Mouse (Mus musculus): ENCODE data around the gene Npas3.

Gene Npas3

GRCm38 (mm10) chr12:53969378-53970174 lies 721.1 kb downstream of the Npas3 start:
- in situ Hi-C loops (cut with MboI; ENCODE audit: low sequenced_read_pairs): no loop called here

GRCm38 (mm10) chr12:53970721-53971120 lies 722.2 kb downstream of the Npas3 start:
- in situ Hi-C loops (cut with MboI; ENCODE audit: low sequenced_read_pairs): no loop called here

GRCm38 (mm10) chr12:53973414-53973813 lies 724.9 kb downstream of the Npas3 start:
- in situ Hi-C loops (cut with MboI; ENCODE audit: low sequenced_read_pairs): no loop called here

- in situ Hi-C loops (cut with MboI; ENCODE audit: low sequenced_read_pairs): no loop called here
Measured at GRCm38 (mm10) chr12:53981575-53982507, 733.4 kb downstream of the Npas3 start.

- in situ Hi-C loops (cut with MboI; ENCODE audit: low sequenced_read_pairs): no loop called here
Measured at GRCm38 (mm10) chr12:53983946-53984345, 735.5 kb downstream of the Npas3 start.

- in situ Hi-C loops (cut with MboI; ENCODE audit: low sequenced_read_pairs): no loop called here
Measured at GRCm38 (mm10) chr12:53985851-53986842, 737.7 kb downstream of the Npas3 start.

GRCm38 (mm10) chr12:53992411-53992810 lies 743.9 kb downstream of the Npas3 start:
- in situ Hi-C loops (cut with MboI; ENCODE audit: low sequenced_read_pairs): no loop called here

GRCm38 (mm10) chr12:53995710-53996109 lies 747.2 kb downstream of the Npas3 start:
- in situ Hi-C loops (cut with MboI; ENCODE audit: low sequenced_read_pairs): no loop called here

- in situ Hi-C loops (cut with MboI; ENCODE audit: low sequenced_read_pairs): no loop called here
Measured at GRCm38 (mm10) chr12:53997141-53997540, 748.7 kb downstream of the Npas3 start.

GRCm38 (mm10) chr12:53999647-54000637 lies 751.5 kb downstream of the Npas3 start:
- in situ Hi-C loops (cut with MboI; ENCODE audit: low sequenced_read_pairs): no loop called here

- in situ Hi-C loops (cut with MboI; ENCODE audit: low sequenced_read_pairs): no loop called here
Measured at GRCm38 (mm10) chr12:54002496-54002895, 754.0 kb downstream of the Npas3 start.

- in situ Hi-C loops (cut with MboI; ENCODE audit: low sequenced_read_pairs): no loop called here
Measured at GRCm38 (mm10) chr12:54004606-54005005, 756.1 kb downstream of the Npas3 start.

- in situ Hi-C loops (cut with MboI; ENCODE audit: low sequenced_read_pairs): no loop called here
Measured at GRCm38 (mm10) chr12:54005546-54005945, 757.1 kb downstream of the Npas3 start.

- in situ Hi-C loops (cut with MboI; ENCODE audit: low sequenced_read_pairs): no loop called here
Measured at GRCm38 (mm10) chr12:54015304-54015703, 766.8 kb downstream of the Npas3 start.

- in situ Hi-C loops (cut with MboI; ENCODE audit: low sequenced_read_pairs): no loop called here
Measured at GRCm38 (mm10) chr12:54017949-54018348, 769.5 kb downstream of the Npas3 start.

GRCm38 (mm10) chr12:54019979-54020378 lies 771.5 kb downstream of the Npas3 start:
- in situ Hi-C loops (cut with MboI; ENCODE audit: low sequenced_read_pairs): no loop called here

GRCm38 (mm10) chr12:54034666-54035346 lies 786.3 kb downstream of the Npas3 start:
- in situ Hi-C loops (cut with MboI; ENCODE audit: low sequenced_read_pairs): no loop called here

GRCm38 (mm10) chr12:54037602-54038001 lies 789.1 kb downstream of the Npas3 start:
- in situ Hi-C loops (cut with MboI; ENCODE audit: low sequenced_read_pairs): no loop called here
